Mouse (Mus musculus) retina, postnatal 7 days (tissue): ENCODE measurements around the gene Iqcc.

Experiments used
- DNase-seq: peaks from one replicate; pipeline ENCODE4 v3.0.0-alpha.2; 2012; ENCODE audit warnings: low read depth, low spot score

Gene Iqcc

DNA sequence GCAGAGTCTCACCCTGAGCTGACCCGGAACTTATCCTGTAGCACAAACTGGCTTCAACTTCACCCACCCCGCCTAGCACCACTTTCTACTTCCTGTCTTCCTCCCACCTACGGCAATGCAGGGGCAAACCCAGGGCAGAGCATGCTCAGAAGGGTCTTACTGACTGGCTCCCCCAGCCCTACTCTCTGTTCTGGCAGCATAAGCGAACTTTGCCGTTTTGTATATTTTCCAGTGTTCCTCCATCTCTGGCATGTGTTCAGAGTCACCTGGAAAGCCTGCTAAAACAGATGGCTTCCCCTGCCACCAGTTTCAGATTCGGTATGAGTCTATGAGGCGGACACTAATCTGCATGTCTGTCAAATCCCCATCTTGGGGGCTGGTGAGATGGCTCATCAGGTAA is 38.6 kb downstream of the Iqcc start:
- no peak for DNase-seq

GRCm38 (mm10) chr4:129578466-129578865 is 40.4 kb downstream of the Iqcc start, which contains the start of gene Fam167b:
Gene Fam167b (minus strand): TSS chr4:129578549.
- no peak for DNase-seq

DNA sequence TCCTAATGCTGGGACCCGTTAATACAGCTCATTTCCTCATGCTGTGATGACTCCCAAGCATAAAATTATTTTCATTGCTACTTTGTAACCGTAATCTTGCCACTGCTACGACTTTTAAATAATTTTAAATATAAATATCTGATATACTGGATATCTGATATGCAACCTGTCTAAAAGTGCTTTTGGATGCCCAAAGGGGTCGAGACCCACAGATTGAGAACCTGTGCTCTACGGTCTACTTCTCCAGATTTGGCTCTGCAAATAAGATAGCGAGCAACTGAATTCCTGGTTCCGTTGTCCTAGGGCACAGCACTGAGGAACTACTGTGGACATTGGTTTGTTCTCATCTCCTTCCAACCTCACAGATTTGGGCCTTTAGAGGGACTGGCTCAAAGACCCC is 41.2 kb downstream of the Iqcc start:
- no peak for DNase-seq

DNA sequence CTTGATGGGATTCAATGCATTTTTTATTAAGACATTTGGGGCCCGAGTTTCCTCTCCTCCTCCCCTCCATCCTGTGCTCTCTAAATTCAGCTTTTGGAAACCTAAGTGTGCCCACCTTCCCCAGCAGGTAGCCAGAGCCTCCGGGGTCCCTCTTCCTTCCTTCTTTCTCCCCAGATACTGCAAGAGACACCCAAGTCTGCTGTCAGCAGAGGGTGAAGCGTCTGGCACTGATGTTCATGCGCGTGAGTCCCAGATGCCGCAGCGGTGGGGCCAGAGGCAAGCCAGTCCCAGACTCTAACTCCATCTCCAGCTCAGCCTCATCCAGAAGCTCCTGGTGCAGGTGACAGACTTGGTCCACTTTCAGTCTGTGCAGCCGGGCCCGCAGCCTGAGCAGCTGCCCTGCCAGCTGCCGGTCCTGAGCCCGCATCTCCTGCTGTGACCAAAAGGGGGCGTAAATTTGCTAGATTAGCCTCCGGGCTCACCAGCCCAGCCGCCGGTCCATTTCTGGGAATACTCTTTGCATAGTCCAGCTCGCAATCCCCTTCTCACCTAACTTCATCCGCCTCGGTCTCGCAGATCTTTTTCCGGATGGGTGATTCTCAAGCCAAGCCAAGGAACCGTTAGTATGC is 41.9 kb downstream of the Iqcc start:
- peak; percentile 49 for DNase-seq

DNA sequence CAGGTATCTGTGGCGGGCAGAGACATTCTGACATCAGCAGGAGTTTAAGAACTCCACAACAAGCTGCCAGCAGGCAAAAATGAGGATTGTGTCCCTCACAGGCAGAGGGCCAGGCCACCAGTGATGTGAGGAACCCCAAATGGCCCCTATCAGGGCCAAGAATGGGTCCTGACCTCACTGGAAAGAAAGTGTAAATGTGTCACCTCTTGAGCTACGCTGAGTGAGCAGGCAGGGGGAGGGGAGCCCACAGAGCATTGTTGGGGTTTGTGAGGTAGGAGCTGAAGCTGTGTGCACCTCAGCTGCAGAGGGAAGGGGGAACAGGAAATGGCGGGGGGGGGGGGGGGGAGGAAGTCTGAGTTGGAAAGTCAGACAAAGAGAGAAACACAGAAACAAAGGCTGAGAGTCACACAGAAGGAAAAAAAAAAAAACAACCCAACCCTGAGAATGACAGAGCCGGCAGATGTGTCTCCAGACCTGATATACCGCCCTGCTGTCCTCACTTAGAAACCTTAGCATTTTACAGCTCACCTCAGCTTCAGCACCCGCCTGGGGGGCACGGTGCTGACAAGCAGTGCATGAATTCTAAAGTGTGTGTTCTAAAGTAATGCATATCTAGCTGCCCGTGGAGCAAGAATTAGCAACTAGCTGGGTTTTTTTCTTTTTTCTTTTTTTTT is 43.6 kb downstream of the Iqcc start:
- no peak for DNase-seq

DNA sequence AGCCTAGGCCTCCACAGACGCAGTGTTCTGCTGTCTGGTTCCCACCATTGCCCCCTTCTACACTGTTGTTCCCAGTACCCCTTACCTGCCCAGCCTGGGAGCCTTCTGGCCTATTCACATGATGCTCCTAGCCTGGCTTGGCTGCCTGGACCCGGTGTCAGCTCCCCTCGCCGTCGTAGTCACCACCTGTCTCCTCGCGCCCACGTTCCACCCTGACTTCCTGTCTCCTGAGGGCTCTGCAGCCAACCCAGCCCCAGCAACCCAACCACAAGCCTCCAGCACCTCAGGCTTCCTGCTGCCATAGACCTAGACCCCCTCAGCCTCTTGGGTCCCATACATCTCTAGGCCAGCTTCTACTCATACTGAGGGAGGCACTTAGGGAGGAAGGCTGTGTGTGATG is 45.5 kb downstream of the Iqcc start, which contains the start of gene Lck:
Gene Lck (minus strand): TSS at position 212 of the 400 bp plus-strand sequence.
- no peak for DNase-seq

GRCm38 (mm10) chr4:129573093-129573370 is 45.9 kb downstream of the Iqcc start:
- DNase-seq, result no peak

DNA sequence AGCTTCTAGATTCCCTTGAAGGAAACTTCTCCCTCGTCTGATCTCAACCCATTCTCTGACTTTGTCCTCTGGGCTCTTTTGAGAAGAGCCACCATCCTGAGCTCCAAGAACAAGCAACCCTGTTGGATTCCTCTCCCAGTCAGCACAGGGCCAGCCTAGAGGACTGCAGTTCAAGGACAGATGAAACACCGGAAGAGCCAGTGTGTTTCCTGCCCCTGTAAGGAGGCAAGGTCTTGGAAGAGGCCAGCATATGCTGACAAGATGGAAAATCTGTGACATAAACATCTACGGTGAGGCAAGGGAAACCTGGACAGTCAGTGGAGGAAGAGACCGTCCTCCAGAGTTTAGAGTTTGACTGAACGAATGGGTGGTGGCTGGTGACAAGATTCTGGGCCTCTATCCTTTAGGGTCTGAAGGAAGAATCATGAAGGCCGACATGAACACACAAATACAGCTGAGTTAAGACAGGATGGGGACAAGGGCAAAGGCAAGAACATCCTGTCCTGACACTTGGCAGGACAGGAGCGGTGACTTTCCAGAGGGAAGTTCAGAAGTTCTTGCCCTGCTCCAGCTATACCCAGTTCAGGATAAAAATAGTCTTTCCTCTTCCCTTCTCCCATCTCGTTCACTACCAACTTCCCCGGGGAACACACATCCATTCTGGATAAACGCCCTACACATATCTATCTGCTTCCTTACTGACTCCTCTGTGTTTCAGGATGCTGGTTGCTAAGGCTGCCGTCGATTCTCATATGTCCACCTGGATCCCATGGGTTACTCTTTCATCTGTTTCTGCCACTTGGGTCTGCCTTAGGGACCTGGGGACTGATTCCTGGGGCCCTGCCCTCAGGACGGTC is 46.4 kb downstream of the Iqcc start:
- DNase-seq, result no peak

DNA sequence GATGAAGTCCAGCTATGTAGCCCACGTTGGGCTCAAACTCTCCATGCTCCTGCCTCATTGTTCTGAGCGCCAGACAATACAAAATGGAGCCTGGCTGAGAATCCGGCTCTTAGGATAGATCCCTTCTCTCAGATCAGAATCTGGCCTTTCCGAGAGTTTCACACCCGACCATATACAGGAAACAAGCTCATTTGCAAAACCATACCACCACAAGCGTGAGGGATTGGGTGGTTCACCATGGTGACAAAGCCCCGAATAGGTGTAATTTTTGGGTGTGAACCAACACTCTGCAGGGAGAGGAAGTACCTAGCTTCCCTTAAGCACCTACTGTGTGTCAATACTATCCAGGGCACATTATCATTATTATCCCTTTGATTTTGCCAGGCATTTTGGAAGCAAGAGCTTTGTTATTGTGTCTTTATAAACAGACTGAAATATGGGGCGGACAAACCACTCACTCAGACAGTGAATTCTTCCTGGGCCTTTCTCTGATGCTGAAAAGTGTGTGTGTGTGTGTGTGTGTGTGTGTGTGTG is 47.3 kb downstream of the Iqcc start:
- no peak for DNase-seq

DNA sequence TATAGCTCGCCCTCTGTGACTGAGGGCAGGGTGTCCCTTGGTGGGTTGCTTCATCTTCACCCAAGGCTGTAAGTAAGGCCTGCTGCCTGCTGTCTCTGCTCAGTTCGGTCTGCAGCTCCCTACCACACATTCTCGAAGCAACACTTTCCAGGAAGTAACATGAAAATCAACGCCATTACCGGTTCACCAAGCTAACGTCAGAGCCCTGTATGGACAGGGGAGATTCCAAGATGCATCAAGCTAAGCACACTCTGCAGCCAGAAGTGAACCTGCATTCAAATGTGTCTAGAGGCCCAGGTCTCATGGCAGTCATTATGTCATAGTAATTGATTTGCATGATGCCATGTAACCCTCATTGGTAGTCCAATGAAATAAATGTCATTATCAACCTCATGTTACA is 48.9 kb downstream of the Iqcc start:
- DNase-seq, result no peak

- no peak for DNase-seq
Measured at GRCm38 (mm10) chr4:129568366-129568765, 50.5 kb downstream of the Iqcc start.

- no peak for DNase-seq
Measured at GRCm38 (mm10) chr4:129565139-129565538, 53.8 kb downstream of the Iqcc start.
